Mouse (Mus musculus) MEL (cell line): ENCODE measurements around the gene Nsrp1. TPM values are rescaled to one million over a fixed set of nuclear protein-coding genes. Genes with fewer than 3 reads are reported as not detected.
"Not testable (repeated sequence)": the region's sequence is repeated elsewhere in the genome, so short reads cannot be mapped to it uniquely, and the experiment has no call there.

Source experiments
- DNase-seq: peaks from one replicate; pipeline ENCODE4 v3.0.0; 2011; ENCODE audit warnings: low read depth, low spot score
- H3K27ac ChIP-seq: 2 replicates; pipeline ENCODE4 v1.5.1; 2012; ENCODE audit warnings: low read depth, mild to moderate bottlenecking, control low read depth, low read length, moderate library complexity; ENCODE audit not compliant: control insufficient read depth
- H3K27me3 ChIP-seq, 2 experiments: fragments of 150-350 bp in 1 of 2; sonication (generic) in 1 of 2; 2 replicates each; pipeline ENCODE4 v1.6.1; 2012; ENCODE audit warnings: low read length in 2 of 2, mild to moderate bottlenecking in 2 of 2, improper control_type of control experiment in 1 of 2, moderate library complexity in 1 of 2; ENCODE audit not compliant: insufficient read depth in 2 of 2, control insufficient read depth in 1 of 2
- H3K36me3 ChIP-seq, 2 experiments: 2 replicates each; pipeline ENCODE4 v1.6.1; 2012 to 2014; ENCODE audit warnings: low read length in 2 of 2, improper control_type of control experiment in 1 of 2, inconsistent platforms in 1 of 2, mild to moderate bottlenecking in 1 of 2; ENCODE audit not compliant: insufficient read depth in 2 of 2, control insufficient read depth in 1 of 2
- H3K4me1 ChIP-seq, 2 experiments: fragments of 150-350 bp in 1 of 2; sonication (generic) in 1 of 2; 2 replicates each; pipeline ENCODE4 v1.6.1; 2012; ENCODE audit warnings: low read length in 2 of 2, improper control_type of control experiment in 1 of 2, mild to moderate bottlenecking in 1 of 2; ENCODE audit not compliant: insufficient read depth in 2 of 2, control insufficient read depth in 1 of 2
- H3K4me3 ChIP-seq, 2 experiments: fragments of 150-350 bp in 1 of 2; sonication (generic) in 1 of 2; 2 replicates each; pipeline ENCODE4 v1.5.1; 2012; ENCODE audit warnings: low read depth in 2 of 2, low read length in 2 of 2, mild to moderate bottlenecking in 2 of 2, moderate library complexity in 2 of 2, control low read depth in 1 of 2, improper control_type of control experiment in 1 of 2; ENCODE audit not compliant: control insufficient read depth in 1 of 2, insufficient read depth in 1 of 2
- H3K79me2 ChIP-seq: 2 replicates; pipeline ENCODE4 v1.6.1; 2012; ENCODE audit warnings: mild to moderate bottlenecking, low read length, moderate library complexity; ENCODE audit not compliant: control insufficient read depth, poor library complexity, insufficient read depth
- H3K9ac ChIP-seq: 2 replicates; pipeline ENCODE4 v1.6.1; 2012; ENCODE audit warnings: low read depth, mild to moderate bottlenecking, control low read depth, low read length, moderate library complexity; ENCODE audit not compliant: control insufficient read depth, poor library complexity, severe bottlenecking
- H3K9me3 ChIP-seq: fragments of 150-350 bp; sonication (generic); replicated peaks from 2 replicates; pipeline ENCODE4 v1.6.1; 2012; ENCODE audit warnings: mild to moderate bottlenecking, low read length, improper control_type of control experiment, moderate library complexity; ENCODE audit not compliant: insufficient read depth
- CTCF ChIP-seq, 3 experiments: IDR thresholded peaks in 2 of 3; conservative IDR thresholded peaks in 1 of 3; 2 replicates each; pipeline ENCODE4 v1.5.1; 2011 to 2012; ENCODE audit warnings: low read length in 3 of 3, low read depth in 2 of 3, mild to moderate bottlenecking in 2 of 3, improper control_type of control experiment in 1 of 3, inconsistent platforms in 1 of 3, mixed read lengths in 1 of 3, moderate library complexity in 1 of 3; ENCODE audit not compliant: control insufficient read depth in 1 of 3, insufficient read depth in 1 of 3, poor library complexity in 1 of 3, severe bottlenecking in 1 of 3
- HCFC1 ChIP-seq: IDR thresholded peaks from 2 replicates; pipeline ENCODE4 v1.6.1; 2012; ENCODE audit warnings: low read depth, mild to moderate bottlenecking, inconsistent platforms, low read length, improper control_type of control experiment, moderate library complexity
- MAFK ChIP-seq: IDR thresholded peaks from 2 replicates; pipeline ENCODE4 v1.6.1; 2011; ENCODE audit warnings: low read depth, mild to moderate bottlenecking, low read length, improper control_type of control experiment, borderline replicate concordance
- POLR2AphosphoS5 ChIP-seq: IDR thresholded peaks from 2 replicates; pipeline ENCODE4 v1.6.1; 2012; ENCODE audit warnings: low read depth, borderline replicate concordance, mild to moderate bottlenecking, inconsistent platforms, low read length, moderate library complexity, mixed read lengths
- RAD21 ChIP-seq: IDR thresholded peaks from 2 replicates; pipeline ENCODE4 v1.6.1; 2011; ENCODE audit warnings: mild to moderate bottlenecking, low read depth, low read length, improper control_type of control experiment
- TAL1 ChIP-seq: IDR thresholded peaks from 2 replicates; pipeline ENCODE4 v1.6.1; 2012; ENCODE audit warnings: mild to moderate bottlenecking, inconsistent platforms, low read length, moderate library complexity, mixed read lengths
- UBTF ChIP-seq: IDR thresholded peaks from 2 replicates; pipeline ENCODE4 v1.6.1; 2012; ENCODE audit warnings: low read depth, mild to moderate bottlenecking, inconsistent platforms, low read length, improper control_type of control experiment, moderate library complexity, borderline replicate concordance; ENCODE audit not compliant: insufficient read depth
- USF2 ChIP-seq, 2 experiments: IDR thresholded peaks; 2 replicates each; pipeline ENCODE4 v1.6.1; 2011 to 2012; ENCODE audit warnings: improper control_type of control experiment in 2 of 2, low read length in 2 of 2, borderline replicate concordance in 1 of 2, inconsistent platforms in 1 of 2, low read depth in 1 of 2, mild to moderate bottlenecking in 1 of 2; ENCODE audit not compliant: insufficient read depth in 1 of 2
- ZC3H11A ChIP-seq: IDR thresholded peaks from 2 replicates; pipeline ENCODE4 v1.6.1; 2012; ENCODE audit warnings: low read depth, mild to moderate bottlenecking, inconsistent platforms, low read length, improper control_type of control experiment
- ZMIZ1 ChIP-seq: IDR thresholded peaks from 2 replicates; pipeline ENCODE4 v1.6.1; 2012; ENCODE audit warnings: low read depth, mild to moderate bottlenecking, inconsistent platforms, low read length, improper control_type of control experiment, moderate library complexity
- polyA plus RNA-seq, 2 experiments: library from polyadenylated mRNA; stranded (reverse) in 1 of 2; unstranded in 1 of 2; fragments of >175 nt in 1 of 2; fragments of >200 nt in 1 of 2; gene quantifications; 2 replicates each; pipeline versions ENCODE4 v1.2.1 to v1.2.4; 2012; ENCODE audit warnings: low replicate concordance in 2 of 2, low read depth in 1 of 2; ENCODE audit not compliant: insufficient read length in 2 of 2, insufficient read depth in 1 of 2, missing spikeins in 1 of 2
- total RNA-seq: library from RNA; depleted of rRNA; stranded (reverse); fragments of 300-350 nt; gene quantifications from 2 replicates; pipeline ENCODE4 v1.2.3, GENCODE M21; 2012

Gene Nsrp1
- total and polyA plus RNA-seq, 3 experiments: 21.0 to 140 (median 21.6) TPM

GRCm38 (mm10) chr11:77079361-77079760 lies 1.1 kb upstream of the Nsrp1 start:
- no peak overlapping the region for H3K27ac ChIP-seq
- H3K4me1 ChIP-seq: peaks cover 0 to 2% of the 10 kb centered on the region in 2 experiments; a peak in 1 of 4 replicates
- peaks cover 11% of the 10 kb centered on the region for H3K79me2 ChIP-seq
- H3K36me3 ChIP-seq: peaks cover 2 to 9% of the 10 kb centered on the region in 2 experiments; a peak in 3 of 4 replicates
- peak; percentile 35 for DNase-seq
- H3K27me3 ChIP-seq: peaks cover 9 to 11% of the 10 kb centered on the region in 2 experiments
- H3K4me3 ChIP-seq: no peak overlapping the region
- no peaks in the 10 kb centered on the region for H3K9me3 ChIP-seq
- TF ChIP-seq TAL1 (no peak), ZC3H11A (no peak)
- no peak overlapping the region for H3K9ac ChIP-seq

GRCm38 (mm10) chr11:77077792-77078191 lies 443 bp downstream of the Nsrp1 start:
- peaks cover 2 to 4% of the 10 kb centered on the region in 2 experiments; a peak in 3 of 4 replicates for H3K27me3 ChIP-seq
- H3K4me1 ChIP-seq: peaks cover 0 to 2% of the 10 kb centered on the region in 2 experiments; a peak in 1 of 4 replicates
- peak overlapping the region; percentile 64 to 74 for H3K4me3 ChIP-seq
- no peaks in the 10 kb centered on the region for H3K9me3 ChIP-seq
- H3K36me3 ChIP-seq: peaks cover 2 to 9% of the 10 kb centered on the region in 2 experiments; a peak in 3 of 4 replicates
- DNase-seq: no peak
- no peak for TF ChIP-seq UBTF
- TF ChIP-seq MAFK: no peak
- no peak for TF ChIP-seq RAD21
- TF ChIP-seq POLR2AphosphoS5: no peak
- TF ChIP-seq CTCF (IDR thresholded peaks at IDR 0.05 in 2 of 3, conservative IDR thresholded peaks at IDR 0.05 in 1 of 3; ENCODE audit: control insufficient read depth in 1 of 3, insufficient read depth in 1 of 3, low read depth in 2 of 3, low read length in 3 of 3, poor library complexity in 1 of 3, severe bottlenecking in 1 of 3): no peak
- TF ChIP-seq USF2 (IDR thresholded peaks at IDR 0.05; ENCODE audit: borderline replicate concordance in 1 of 2, insufficient read depth in 1 of 2, low read depth in 1 of 2, low read length in 2 of 2): no peak
- no peak for TF ChIP-seq HCFC1
- TF ChIP-seq ZMIZ1: no peak
- TF ChIP-seq, all 39 proteins: peak for 0
- peak overlapping the region; percentile 38 for H3K27ac ChIP-seq
- peaks cover 13% of the 10 kb centered on the region for H3K79me2 ChIP-seq
- H3K9ac ChIP-seq: peak overlapping the region; percentile 84

GRCm38 (mm10) chr11:77077331-77077730 lies 904 bp downstream of the Nsrp1 start:
- DNase-seq, H3K27me3 ChIP-seq, H3K9me3 ChIP-seq, H3K4me1 ChIP-seq, H3K36me3 ChIP-seq, H3K27ac ChIP-seq: not testable (repeated sequence)
- peak overlapping the region; percentile 64 to 74 for H3K4me3 ChIP-seq
- peaks cover 15% of the 10 kb centered on the region for H3K79me2 ChIP-seq
- H3K9ac ChIP-seq: peak overlapping the region; percentile 84
